Mouse (Mus musculus): ENCODE measurements around the gene Zfp90. TPM values are rescaled to one million over a fixed set of nuclear protein-coding genes. Genes with fewer than 3 reads are reported as not detected.

The Zfp90 gene
- polyA plus RNA-seq, 1 experiment from 2014 or later, result 40.9 TPM

DNA sequence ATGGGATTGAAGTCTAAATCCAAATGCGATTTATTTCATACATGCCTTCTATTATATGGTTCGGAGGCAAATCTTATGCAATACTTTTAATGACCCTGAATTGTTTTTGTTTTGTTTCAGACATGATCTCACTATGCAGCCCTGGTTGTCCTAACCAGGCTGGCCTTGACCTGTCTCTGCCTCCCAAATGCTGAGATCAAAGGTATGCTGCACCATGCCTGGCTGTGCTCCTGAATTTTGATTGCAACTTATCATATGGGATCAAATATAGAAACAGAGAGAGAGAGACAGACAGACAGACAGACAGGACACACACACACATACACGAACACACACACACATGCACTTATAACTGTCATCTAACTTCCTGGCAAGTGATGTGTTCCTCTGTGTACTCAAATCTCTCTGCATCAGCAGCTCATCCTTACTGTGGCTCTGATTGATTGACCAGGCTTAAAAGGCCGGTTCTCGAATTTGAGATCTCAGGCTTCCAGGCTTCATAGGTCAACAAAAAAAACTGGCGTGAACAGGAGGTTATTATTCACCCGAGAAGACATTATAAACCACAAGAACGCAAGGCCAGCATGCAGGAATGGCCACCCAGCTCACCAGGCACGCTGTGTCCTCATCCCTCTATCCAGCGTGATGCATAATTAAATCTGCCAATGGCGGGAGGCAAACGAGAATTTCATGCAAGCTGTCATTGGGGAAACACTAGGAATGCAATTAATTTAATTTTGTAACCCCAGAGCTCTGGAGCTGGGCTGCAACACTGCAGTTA is 37.8 kb downstream of the Zfp90 start:
- Histone ChIP-seq H3K9me3 (ENCODE audit: control insufficient read depth, low read length) (no peaks in the 10 kb centered on the region), H3K4me1 (ENCODE audit: control insufficient read depth, insufficient read depth, low read depth, low read length) (peaks cover 5% of the 10 kb centered on the region; the same call in 1 of the 2 replicates), H3K27me3 (replicated peaks; ENCODE audit: control insufficient read depth, insufficient read depth, low read length) (no peaks in the 10 kb centered on the region), H3K36me3 (ENCODE audit: control insufficient read depth, insufficient read depth, low read length) (no peaks in the 10 kb centered on the region), H3K9ac (ENCODE audit: low read depth, low read length) (no peak overlapping the region), H3K4me2 (ENCODE audit: low read length) (no peak overlapping the region), H3K4me3 (ENCODE audit: low read length) (no peak overlapping the region), H3K27ac (ENCODE audit: low read depth, low read length) (no peak overlapping the region; the same call in 1 of the 2 replicates)
- 54% methylated on average over 12 of the region's 12 CpGs for WGBS
- ATAC-seq, result no peak

GRCm38 (mm10) chr8:106454036-106454435 is 38.9 kb downstream of the Zfp90 start:
- WGBS, result 71% methylated on average over 11 of the region's 11 CpGs
- ATAC-seq, result no peak
- Histone ChIP-seq H3K36me3 (ENCODE audit: control insufficient read depth, insufficient read depth, low read length) (no peaks in the 10 kb centered on the region), H3K27ac (ENCODE audit: low read depth, low read length) (no peak overlapping the region), H3K9ac (ENCODE audit: low read depth, low read length) (no peak overlapping the region), H3K4me3 (ENCODE audit: low read length) (no peak overlapping the region), H3K9me3 (ENCODE audit: control insufficient read depth, low read length) (no peaks in the 10 kb centered on the region), H3K4me1 (ENCODE audit: control insufficient read depth, insufficient read depth, low read depth, low read length) (peaks cover 5% of the 10 kb centered on the region; the same call in 1 of the 2 replicates), H3K27me3 (replicated peaks; ENCODE audit: control insufficient read depth, insufficient read depth, low read length) (no peaks in the 10 kb centered on the region), H3K4me2 (ENCODE audit: low read length) (no peak overlapping the region)

DNA sequence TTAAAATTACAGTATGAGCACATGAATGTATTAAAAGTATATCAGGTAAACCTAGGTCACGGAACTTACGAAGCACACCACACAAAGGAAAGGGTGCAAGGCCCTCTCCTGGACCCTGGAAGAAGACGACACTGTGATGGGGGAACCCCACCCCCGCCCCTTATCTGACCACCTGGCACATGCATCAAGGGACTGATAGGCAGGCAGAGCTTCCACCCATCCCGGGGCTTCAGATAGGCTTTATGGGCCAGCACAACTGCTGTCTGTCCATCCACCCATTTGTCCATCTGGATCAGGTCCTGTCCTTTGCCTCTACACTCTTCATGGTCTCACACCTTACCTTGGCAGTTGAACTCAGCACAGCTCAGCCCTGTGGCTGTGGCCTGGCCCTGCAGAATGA is 47.0 kb downstream of the Zfp90 start:
- Histone ChIP-seq H3K36me3 (ENCODE audit: control insufficient read depth, insufficient read depth, low read length) (no peaks in the 10 kb centered on the region), H3K27me3 (replicated peaks; ENCODE audit: control insufficient read depth, insufficient read depth, low read length) (no peaks in the 10 kb centered on the region), H3K4me3 (ENCODE audit: low read length) (no peak overlapping the region), H3K4me1 (ENCODE audit: control insufficient read depth, insufficient read depth, low read depth, low read length) (no peaks in the 10 kb centered on the region), H3K27ac (ENCODE audit: low read depth, low read length) (no peak overlapping the region), H3K9ac (ENCODE audit: low read depth, low read length) (no peak overlapping the region), H3K9me3 (ENCODE audit: control insufficient read depth, low read length) (no peaks in the 10 kb centered on the region), H3K4me2 (ENCODE audit: low read length) (no peak overlapping the region)
- ATAC-seq, result no peak
- 91% methylated on average over 5 of the region's 5 CpGs for WGBS

GRCm38 (mm10) chr8:106463795-106464194 is 48.7 kb downstream of the Zfp90 start:
- Histone ChIP-seq H3K4me3 (ENCODE audit: low read length) (no peak overlapping the region), H3K27ac (ENCODE audit: low read depth, low read length) (no peak overlapping the region), H3K27me3 (replicated peaks; ENCODE audit: control insufficient read depth, insufficient read depth, low read length) (no peaks in the 10 kb centered on the region; the same call in 1 of the 2 replicates), H3K36me3 (ENCODE audit: control insufficient read depth, insufficient read depth, low read length) (no peaks in the 10 kb centered on the region), H3K4me1 (ENCODE audit: control insufficient read depth, insufficient read depth, low read depth, low read length) (no peaks in the 10 kb centered on the region), H3K9me3 (ENCODE audit: control insufficient read depth, low read length) (no peaks in the 10 kb centered on the region), H3K4me2 (ENCODE audit: low read length) (no peak overlapping the region), H3K9ac (ENCODE audit: low read depth, low read length) (no peak overlapping the region)
- no peak for ATAC-seq
- WGBS, result 77% methylated on average over 6 of the region's 6 CpGs

- H3K4me2 ChIP-seq (ENCODE audit: low read length), result no peak overlapping the region
- ATAC-seq, result no peak
- H3K9ac ChIP-seq (ENCODE audit: low read depth, low read length), result no peak overlapping the region
- no peaks in the 10 kb centered on the region; the same call in 1 of the 2 replicates for H3K27me3 ChIP-seq (replicated peaks; ENCODE audit: control insufficient read depth, insufficient read depth, low read length)
- H3K4me1 ChIP-seq (ENCODE audit: control insufficient read depth, insufficient read depth, low read depth, low read length), result no peaks in the 10 kb centered on the region
- no peaks in the 10 kb centered on the region for H3K36me3 ChIP-seq (ENCODE audit: control insufficient read depth, insufficient read depth, low read length)
- no peak overlapping the region for H3K27ac ChIP-seq (ENCODE audit: low read depth, low read length)
- no peaks in the 10 kb centered on the region for H3K9me3 ChIP-seq (ENCODE audit: control insufficient read depth, low read length)
- H3K4me3 ChIP-seq (ENCODE audit: low read length), result no peak overlapping the region
- WGBS, result 61% methylated on average over 7 of the region's 7 CpGs
These were observed 54.4 kb downstream of the Zfp90 start for GRCm38 (mm10) chr8:106469485-106469884.

GRCm38 (mm10) chr8:106474001-106474400 is 58.9 kb downstream of the Zfp90 start:
- no peak for ATAC-seq
- H3K36me3 ChIP-seq (ENCODE audit: control insufficient read depth, insufficient read depth, low read length), result no peaks in the 10 kb centered on the region
- no peak overlapping the region for H3K27ac ChIP-seq (ENCODE audit: low read depth, low read length)
- H3K27me3 ChIP-seq (replicated peaks; ENCODE audit: control insufficient read depth, insufficient read depth, low read length), result no peaks in the 10 kb centered on the region
- no peaks in the 10 kb centered on the region for H3K9me3 ChIP-seq (ENCODE audit: control insufficient read depth, low read length)
- H3K4me2 ChIP-seq (ENCODE audit: low read length), result no peak overlapping the region
- H3K9ac ChIP-seq (ENCODE audit: low read depth, low read length), result no peak overlapping the region
- no peak overlapping the region for H3K4me3 ChIP-seq (ENCODE audit: low read length)
- H3K4me1 ChIP-seq (ENCODE audit: control insufficient read depth, insufficient read depth, low read depth, low read length), result no peaks in the 10 kb centered on the region
- 88% methylated on average over 5 of the region's 5 CpGs for WGBS

Other genes starting within 250 kb of the Zfp90 start
- 35.7 and 47.9 TPM in 2 replicates for gene Slc7a6, start 246.5 kb upstream of the Zfp90 start, polyA plus RNA-seq (2015; fragmentation: Nextera tagmentation; extraction: Ambion mirVana)
- gene Slc7a6os, start 204.4 kb upstream of the Zfp90 start, polyA plus RNA-seq (2015; fragmentation: Nextera tagmentation; extraction: Ambion mirVana), result 28.4 and 29.9 TPM in 2 replicates
- gene Prmt7, start 204.4 kb upstream of the Zfp90 start, polyA plus RNA-seq (2015; fragmentation: Nextera tagmentation; extraction: Ambion mirVana), result 64.7 and 64.8 TPM in 2 replicates
- 55.0 and 63.4 TPM in 2 replicates for gene Smpd3, start 77.3 kb upstream of the Zfp90 start, polyA plus RNA-seq (2015; fragmentation: Nextera tagmentation; extraction: Ambion mirVana)
- gene 6030452D12Rik, start 85.2 kb downstream of the Zfp90 start, polyA plus RNA-seq (2015; fragmentation: Nextera tagmentation; extraction: Ambion mirVana), result not detected in 2 replicates
- 4.7 and 5.3 TPM in 2 replicates for gene Cdh3, start 95.6 kb downstream of the Zfp90 start, polyA plus RNA-seq (2015; fragmentation: Nextera tagmentation; extraction: Ambion mirVana)
- gene Gm10073, start 158.1 kb downstream of the Zfp90 start, polyA plus RNA-seq (2015; fragmentation: Nextera tagmentation; extraction: Ambion mirVana), result 7.4 and 12.5 TPM in 2 replicates
- gene Cdh1, start 188.0 kb downstream of the Zfp90 start, polyA plus RNA-seq (2015; fragmentation: Nextera tagmentation; extraction: Ambion mirVana), result 4.6 and 6.5 TPM in 2 replicates

Measured in hindbrain, embryonic 16.5 days (tissue).